Mouse (Mus musculus): ENCODE measurements around the gene 2010111I01Rik.

- no peak for TF ChIP-seq CTCF (IDR thresholded peaks at IDR 0.05; ENCODE audit: low read depth)
- TF ChIP-seq EP300 (IDR thresholded peaks at IDR 0.05; ENCODE audit: low read depth), result no peak
Observed at GRCm38 (mm10) chr13:63112598-63113372, 148.1 kb downstream of the 2010111I01Rik start.

All from heart, postnatal 0 days (tissue).